Mouse (Mus musculus): ENCODE measurements at regions not wholly inside any gene's neighbourhood (a gene's known extent, or its start where the extent isn't known, plus 50 kb on each side); places are given as distances from the start of the nearest gene placed in this dataset.

DNA sequence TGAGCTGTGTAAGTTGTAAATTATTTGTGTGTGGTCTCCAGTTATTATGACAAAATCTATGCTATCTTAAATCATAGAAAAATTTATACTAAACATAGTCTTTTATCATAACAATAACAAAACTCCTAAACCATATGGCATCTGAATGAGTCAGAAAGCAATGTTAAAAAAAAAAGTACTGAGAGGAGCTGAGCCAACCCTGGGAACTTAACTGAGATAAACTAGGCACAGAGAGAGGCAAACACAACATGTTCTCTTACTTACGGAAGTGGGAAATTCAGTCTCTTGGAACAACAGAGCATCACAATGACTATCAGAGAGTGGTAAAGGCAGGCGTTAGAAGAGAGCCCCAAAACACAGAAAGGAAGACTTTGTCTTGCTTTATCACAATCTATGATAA is 691.7 kb downstream of the Ets1 start:
- no peak for ATAC-seq (replicated peaks; ENCODE audit: low FRiP score, poor library complexity, severe bottlenecking)

GRCm38 (mm10) chr9:33350258-33350657 is 714.2 kb downstream of the Ets1 start:
- ATAC-seq (replicated peaks; ENCODE audit: low FRiP score, poor library complexity, severe bottlenecking) = no peak

- ATAC-seq (replicated peaks; ENCODE audit: low FRiP score, poor library complexity, severe bottlenecking) = no peak
Measured at GRCm38 (mm10) chr9:33356621-33357020, 720.6 kb downstream of the Ets1 start.

DNA sequence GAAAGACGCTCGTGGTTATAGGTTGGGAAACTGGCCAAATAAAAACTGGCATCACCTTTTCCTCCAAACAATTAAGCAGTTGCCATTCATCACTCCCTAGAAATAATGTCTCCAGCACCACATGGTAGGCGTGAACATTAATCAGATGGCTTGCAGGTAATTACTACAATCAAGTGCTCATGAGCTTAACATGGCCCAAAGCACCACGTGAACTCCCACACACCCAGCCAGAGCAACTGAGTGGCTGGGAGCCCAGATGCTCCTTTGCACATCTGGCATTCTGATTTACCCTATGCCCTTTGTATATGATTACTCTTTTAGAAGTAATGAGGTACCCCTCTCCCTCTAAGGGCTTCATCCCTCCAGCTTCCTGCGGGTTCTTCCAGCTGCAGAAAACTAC is 724.9 kb downstream of the Ets1 start:
- no peak for ATAC-seq (replicated peaks; ENCODE audit: low FRiP score, poor library complexity, severe bottlenecking)

- ATAC-seq (replicated peaks; ENCODE audit: low FRiP score, poor library complexity, severe bottlenecking) = no peak
Measured at GRCm38 (mm10) chr9:33389170-33389569, 753.1 kb downstream of the Ets1 start.

- no peak for ATAC-seq (replicated peaks; ENCODE audit: low FRiP score, poor library complexity, severe bottlenecking)
Measured at GRCm38 (mm10) chr9:33404691-33405090, 768.7 kb downstream of the Ets1 start.

GRCm38 (mm10) chr9:33407517-33407916 is 771.5 kb downstream of the Ets1 start:
- no peak for ATAC-seq (replicated peaks; ENCODE audit: low FRiP score, poor library complexity, severe bottlenecking)

DNA sequence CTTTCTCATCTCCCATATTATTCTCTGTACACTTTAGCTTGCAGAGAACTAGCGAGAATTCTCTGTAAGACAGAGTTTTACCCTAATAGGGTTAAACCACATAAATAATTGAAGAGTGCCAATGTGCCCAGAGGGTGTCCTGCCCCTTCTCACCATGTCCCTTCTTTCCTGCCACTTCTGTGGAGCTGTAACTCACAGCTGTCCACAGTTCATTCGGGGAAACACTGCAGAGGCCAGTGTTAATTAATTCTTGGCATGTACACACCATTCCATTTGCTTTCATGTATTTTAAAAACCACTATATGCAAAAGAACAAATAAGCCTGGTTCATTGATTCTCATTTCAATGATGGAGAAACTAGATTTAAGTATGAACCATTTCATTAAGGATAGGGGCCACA is 787.8 kb downstream of the Ets1 start:
- ATAC-seq (replicated peaks; ENCODE audit: low FRiP score, poor library complexity, severe bottlenecking) = no peak

DNA sequence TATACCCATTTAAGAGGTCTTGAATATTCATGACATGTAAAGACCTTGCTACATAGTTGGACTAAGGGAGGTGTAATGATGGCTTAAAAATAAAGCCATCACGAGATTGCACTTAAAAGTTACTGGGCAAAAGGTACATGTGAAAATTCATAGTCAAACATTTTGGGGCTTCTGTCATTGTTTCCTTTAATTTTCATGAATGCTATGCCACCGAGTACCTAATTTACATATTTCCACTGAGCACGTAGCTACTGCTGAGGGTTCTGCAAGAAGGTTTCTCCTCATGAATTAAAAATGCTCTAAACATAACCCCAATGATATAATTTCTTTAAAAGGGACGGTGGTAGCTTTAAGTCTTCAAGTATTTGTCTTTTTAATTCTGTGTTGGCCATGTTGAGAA is 800.4 kb downstream of the Ets1 start:
- ATAC-seq (replicated peaks; ENCODE audit: low FRiP score, poor library complexity, severe bottlenecking) = no peak

DNA sequence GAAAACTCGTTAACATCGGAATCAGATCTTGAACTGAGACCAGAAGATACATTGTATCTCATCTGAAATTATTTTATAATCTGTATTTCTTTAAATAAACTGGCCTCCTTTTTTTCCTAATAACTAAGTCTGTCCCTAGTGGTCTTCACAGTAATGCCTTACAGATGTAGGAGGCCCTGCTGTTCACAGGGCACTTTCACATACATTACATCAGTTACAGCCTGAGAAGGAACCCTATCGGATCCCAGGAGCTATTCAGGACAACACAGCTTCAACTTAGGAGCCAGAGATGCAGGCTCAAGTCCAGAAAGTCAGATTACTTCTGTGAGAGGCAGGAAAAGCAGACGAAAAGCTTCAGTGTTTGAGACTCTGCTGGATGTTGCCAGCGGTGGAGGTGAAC is 806.2 kb downstream of the Ets1 start:
- ATAC-seq (replicated peaks; ENCODE audit: low FRiP score, poor library complexity, severe bottlenecking) = no peak

GRCm38 (mm10) chr9:33445902-33446301 is 809.9 kb downstream of the Ets1 start:
- no peak for ATAC-seq (replicated peaks; ENCODE audit: low FRiP score, poor library complexity, severe bottlenecking)

DNA sequence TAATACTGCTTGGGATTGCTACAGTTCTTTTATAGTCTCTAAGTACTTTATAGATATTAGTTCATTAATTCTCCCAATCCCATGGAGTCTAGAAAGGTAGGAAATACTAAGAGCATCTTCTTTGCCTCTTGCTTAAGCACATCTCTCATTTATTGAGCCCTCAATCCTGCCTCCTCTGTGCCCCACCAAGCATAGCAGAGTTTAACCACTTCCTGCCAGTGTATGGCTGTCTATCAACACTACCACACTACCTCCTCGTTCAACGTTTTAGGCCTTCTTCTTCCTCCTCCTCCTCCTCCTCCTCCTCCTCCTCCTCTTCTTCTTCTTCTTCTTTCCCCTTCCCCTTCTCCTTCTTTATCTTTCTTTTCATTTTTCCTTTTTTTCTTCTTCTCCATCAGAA is 839.1 kb downstream of the Ets1 start:
- no peak for ATAC-seq (replicated peaks; ENCODE audit: low FRiP score, poor library complexity, severe bottlenecking)

GRCm38 (mm10) chr9:33482845-33483540 is 847.0 kb downstream of the Ets1 start:
- ATAC-seq (replicated peaks; ENCODE audit: low FRiP score, poor library complexity, severe bottlenecking) = no peak

DNA sequence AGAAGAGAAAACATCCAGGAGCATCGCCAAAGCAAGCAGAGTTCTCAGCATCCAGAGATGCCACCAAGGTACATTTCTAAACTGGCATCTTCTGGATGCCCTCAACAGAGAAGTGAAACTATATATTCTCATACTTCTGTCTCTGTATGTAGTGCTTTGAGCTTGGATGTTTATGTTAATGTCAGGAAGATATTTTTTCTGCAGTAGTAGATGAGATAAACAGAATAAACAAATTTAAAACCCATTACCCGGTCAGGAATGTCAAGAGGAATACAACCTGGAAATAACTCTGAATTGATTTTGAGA is 847.5 kb downstream of the Ets1 start:
- ATAC-seq (replicated peaks; ENCODE audit: low FRiP score, poor library complexity, severe bottlenecking) = no peak

DNA sequence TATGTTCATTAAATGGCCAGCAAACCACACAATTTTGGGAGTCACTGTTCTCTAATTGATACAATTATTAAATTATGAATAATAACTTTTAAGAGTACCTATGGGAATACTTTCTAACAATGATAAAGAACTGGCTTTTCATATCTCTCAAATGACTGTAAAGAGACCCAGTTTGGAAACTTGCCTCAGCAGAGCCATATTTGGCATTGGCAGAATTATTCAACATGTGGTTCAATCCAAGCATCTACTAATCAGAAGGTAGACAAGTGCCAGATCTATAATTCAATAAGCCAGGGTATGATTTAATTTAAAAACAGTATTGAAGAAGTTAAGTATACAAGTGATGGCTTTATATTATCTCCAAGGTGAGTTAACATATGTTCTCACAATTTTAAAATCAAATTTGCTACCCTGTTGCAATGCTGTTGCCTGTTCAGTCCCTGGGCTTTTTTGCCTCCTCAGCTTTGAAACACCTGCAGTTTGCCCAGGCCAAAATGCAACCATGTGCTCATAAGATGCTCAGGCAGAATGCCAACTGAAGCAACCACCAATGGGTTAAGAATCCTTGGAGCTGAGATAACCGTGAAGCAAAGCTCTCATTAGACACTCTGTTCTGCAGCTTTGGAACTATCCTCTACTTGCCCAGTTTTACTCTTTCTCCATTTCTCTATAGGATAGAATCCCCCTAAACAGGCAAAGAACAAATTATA is 897.2 kb downstream of the Ets1 start:
- ATAC-seq (replicated peaks; ENCODE audit: low FRiP score, poor library complexity, severe bottlenecking) = no peak

DNA sequence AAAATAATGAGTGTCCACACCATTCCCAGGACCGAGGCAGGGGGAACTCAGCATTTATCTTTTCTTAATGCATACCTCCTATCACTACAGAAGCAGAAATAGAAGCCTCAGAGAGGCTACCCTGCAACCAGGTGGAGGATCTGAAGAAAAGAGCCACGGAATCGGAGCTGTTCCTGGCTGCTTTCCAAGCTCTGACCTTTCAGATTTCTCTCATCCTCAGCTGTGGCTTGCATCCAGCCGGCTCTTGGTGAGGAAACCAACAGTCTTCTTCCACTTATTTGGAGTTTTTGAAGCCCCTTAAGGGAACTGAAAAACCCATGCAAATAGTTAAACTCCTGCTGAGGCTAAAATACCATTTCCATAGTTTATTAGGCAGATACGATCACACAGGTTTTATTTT is 907.3 kb downstream of the Ets1 start:
- ATAC-seq (replicated peaks; ENCODE audit: low FRiP score, poor library complexity, severe bottlenecking) = no peak

DNA sequence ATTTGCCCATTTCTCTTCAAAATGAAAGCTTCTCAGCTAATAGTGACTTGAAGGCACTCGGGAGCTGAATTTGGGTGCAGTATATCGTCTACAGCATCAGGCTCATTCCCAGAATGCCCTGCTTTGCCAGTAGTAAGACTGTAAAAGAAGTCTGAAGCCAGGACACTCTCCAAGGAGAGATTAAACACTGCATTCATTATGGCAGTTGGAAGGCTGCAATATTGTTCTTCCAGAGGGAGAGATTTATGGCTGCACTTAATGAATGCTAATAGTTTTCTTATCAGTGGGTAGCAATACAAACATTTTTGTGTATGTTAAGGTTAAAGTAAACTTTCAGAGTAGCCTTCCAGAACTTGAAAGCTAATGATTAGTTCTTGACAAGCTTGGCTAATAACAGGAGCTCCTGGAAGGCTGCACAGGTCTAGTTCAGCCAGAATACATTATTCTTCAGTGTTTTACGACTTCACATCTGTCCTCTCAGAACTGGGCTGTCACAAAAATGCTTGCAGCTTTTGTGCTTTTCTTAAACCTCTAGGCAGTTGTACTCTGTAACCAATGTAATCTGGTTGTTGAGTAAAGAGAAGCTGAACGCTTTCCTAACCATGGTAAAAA is 910.2 kb downstream of the Ets1 start:
- ATAC-seq (replicated peaks; ENCODE audit: low FRiP score, poor library complexity, severe bottlenecking) = no peak

DNA sequence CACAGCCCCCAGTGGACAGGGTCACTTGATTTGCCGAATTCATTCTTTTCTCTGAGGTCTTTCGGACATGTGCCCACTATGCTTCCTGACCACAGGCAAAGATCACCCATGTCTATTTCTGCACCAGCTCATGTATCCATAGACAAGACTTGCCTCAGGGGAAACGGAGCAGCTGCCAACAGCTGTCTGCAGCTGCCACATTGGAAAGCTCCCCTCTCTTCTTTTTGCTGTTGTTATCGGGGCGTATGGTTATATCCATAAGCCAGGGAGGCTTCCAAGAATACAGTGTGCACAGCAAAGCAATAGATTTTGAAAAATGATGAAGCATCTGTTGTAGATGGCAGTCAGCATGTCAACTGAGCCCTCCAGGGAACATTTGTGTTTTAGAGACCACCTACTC is 913.4 kb downstream of the Ets1 start:
- ATAC-seq (replicated peaks; ENCODE audit: low FRiP score, poor library complexity, severe bottlenecking) = no peak

GRCm38 (mm10) chr9:33571990-33572389 is 913.7 kb upstream of the Kirrel3 start:
- no peak for ATAC-seq (replicated peaks; ENCODE audit: low FRiP score, poor library complexity, severe bottlenecking)

DNA sequence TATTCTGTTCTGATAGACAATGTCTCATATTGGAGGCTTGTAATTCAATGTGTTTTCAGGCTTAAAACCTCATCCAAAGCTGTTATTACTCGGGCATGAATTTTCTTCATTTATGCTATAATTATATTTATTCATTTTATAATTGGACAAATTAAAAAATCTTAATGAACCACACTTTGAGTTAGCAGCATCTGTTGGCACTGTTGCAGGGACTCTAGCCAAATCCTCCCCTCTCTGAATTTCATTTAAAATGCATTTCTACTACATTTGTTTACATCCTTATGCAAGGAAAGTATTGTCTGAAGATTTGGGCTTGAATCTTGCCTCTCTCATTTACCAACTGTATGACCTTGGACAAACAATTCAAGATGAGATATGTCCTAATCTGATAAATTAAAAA is 874.2 kb upstream of the Kirrel3 start:
- no peak for ATAC-seq (replicated peaks; ENCODE audit: low FRiP score, poor library complexity, severe bottlenecking)

GRCm38 (mm10) chr9:33624378-33624777 is 861.3 kb upstream of the Kirrel3 start:
- ATAC-seq (replicated peaks; ENCODE audit: low FRiP score, poor library complexity, severe bottlenecking) = no peak

Data from erythroid progenitor cell, adult 5-6 weeks (primary cell).